Mouse (Mus musculus): ENCODE results near the gene Ltb4r1.

Gene Ltb4r1

GRCm38 (mm10) chr14:55745861-55746237, 19.9 kb upstream of the Ltb4r1 start:
- DNase-seq (ENCODE audit: extremely low spot score, low read depth, low spot score) = no peak

GRCm38 (mm10) chr14:55747051-55747847, 18.5 kb upstream of the Ltb4r1 start:
- DNase-seq (ENCODE audit: extremely low spot score, low read depth, low spot score) = no peak

- DNase-seq (ENCODE audit: extremely low spot score, low read depth, low spot score) = no peak
Observed at GRCm38 (mm10) chr14:55757566-55757965, 8.2 kb upstream of the Ltb4r1 start.

- peak; percentile 39 for DNase-seq (ENCODE audit: extremely low spot score, low read depth, low spot score)
Observed at GRCm38 (mm10) chr14:55758363-55758784, 7.4 kb upstream of the Ltb4r1 start, which contains the start of gene Cideb. Gene Cideb, minus strand, starts transcription at chr14:55758458.

GRCm38 (mm10) chr14:55760156-55760555, 5.6 kb upstream of the Ltb4r1 start:
- peak; percentile 50 for DNase-seq (ENCODE audit: extremely low spot score, low read depth, low spot score)

DNA sequence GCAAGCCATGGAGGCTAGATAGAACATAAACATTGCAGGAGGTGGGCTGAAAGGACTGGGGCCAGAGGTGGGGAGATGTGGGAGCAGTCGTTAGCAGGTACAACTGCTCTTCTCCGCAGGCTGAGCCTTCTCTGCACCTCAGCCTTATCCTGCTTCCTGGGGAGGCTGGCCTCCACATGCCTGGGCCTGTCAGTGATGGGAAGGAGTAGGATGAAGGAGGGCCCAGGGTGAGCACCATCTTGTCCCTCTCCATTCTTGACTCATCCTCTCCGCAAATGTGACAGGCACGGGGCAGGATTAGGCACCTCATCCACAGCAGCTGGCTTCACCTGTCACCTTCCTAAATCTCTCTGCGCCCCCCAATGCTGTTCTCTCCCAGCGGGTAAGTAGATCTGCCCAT, 4.6 kb upstream of the Ltb4r1 start, which contains the start of gene Ltb4r2:
Gene Ltb4r2 (plus strand): TSS at position 266 of the 400 bp plus-strand sequence.
- no peak for DNase-seq (ENCODE audit: extremely low spot score, low read depth, low spot score)

DNA sequence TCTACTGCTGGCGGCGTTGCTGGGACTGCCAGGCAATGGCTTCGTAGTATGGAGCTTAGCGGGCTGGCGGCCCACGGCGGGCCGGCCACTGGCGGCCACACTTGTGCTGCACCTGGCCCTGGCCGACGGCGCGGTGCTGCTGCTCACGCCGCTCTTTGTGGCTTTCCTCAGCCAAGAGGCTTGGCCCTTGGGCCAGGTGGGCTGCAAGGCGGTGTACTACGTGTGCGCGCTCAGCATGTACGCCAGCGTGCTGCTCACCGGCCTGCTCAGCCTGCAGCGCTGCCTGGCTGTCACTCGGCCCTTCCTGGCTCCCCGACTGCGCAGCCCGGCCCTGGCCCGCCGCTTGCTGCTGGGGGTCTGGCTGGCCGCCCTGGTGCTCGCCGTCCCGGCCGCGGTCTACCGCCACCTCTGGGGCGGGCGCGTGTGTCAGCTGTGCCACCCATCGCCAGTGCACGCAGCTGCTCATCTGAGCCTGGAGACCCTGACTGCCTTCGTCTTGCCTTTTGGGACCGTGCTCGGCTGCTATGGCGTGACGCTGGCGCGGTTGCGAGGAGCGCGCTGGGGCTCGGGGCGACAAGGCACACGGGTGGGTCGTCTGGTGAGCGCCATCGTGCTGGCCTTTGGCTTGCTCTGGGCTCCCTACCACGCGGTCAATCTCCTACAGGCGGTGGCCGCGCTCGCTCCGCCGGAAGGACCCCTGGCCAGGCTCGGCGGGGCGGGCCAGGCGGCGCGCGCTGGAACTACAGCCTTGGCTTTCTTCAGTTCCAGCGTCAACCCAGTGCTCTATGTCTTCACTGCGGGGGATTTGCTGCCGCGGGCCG, 3.6 kb upstream of the Ltb4r1 start:
- DNase-seq (ENCODE audit: extremely low spot score, low read depth, low spot score) = no peak

DNA sequence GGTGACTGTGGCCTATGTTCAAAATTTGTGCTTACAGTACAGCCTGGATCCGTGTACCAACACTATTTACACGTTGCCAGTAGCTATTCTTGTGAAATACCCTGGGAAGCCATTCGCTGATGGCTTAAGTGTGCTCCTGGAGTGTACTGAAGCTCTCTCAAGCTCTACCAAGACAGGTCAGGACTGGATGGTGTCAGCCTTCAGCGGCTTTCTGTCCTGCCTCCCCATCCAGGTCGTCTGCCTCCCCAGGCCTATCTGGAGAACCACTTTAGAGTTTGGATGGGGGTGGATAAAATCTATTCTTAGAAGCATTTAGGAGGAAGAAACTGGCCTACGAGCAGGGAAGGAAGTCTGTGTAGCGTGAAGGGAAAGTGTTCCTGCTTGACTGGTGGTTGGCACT, 2.6 kb upstream of the Ltb4r1 start:
- DNase-seq (ENCODE audit: extremely low spot score, low read depth, low spot score) = no peak

GRCm38 (mm10) chr14:55767519-55768414, 2.0 kb downstream of the Ltb4r1 start:
- DNase-seq (ENCODE audit: extremely low spot score, low read depth, low spot score) = no peak

- DNase-seq (ENCODE audit: extremely low spot score, low read depth, low spot score) = no peak
Observed at GRCm38 (mm10) chr14:55768555-55768954, 2.8 kb downstream of the Ltb4r1 start.

- no peak for DNase-seq (ENCODE audit: extremely low spot score, low read depth, low spot score)
Observed at GRCm38 (mm10) chr14:55769087-55769703, 3.4 kb downstream of the Ltb4r1 start.

DNA sequence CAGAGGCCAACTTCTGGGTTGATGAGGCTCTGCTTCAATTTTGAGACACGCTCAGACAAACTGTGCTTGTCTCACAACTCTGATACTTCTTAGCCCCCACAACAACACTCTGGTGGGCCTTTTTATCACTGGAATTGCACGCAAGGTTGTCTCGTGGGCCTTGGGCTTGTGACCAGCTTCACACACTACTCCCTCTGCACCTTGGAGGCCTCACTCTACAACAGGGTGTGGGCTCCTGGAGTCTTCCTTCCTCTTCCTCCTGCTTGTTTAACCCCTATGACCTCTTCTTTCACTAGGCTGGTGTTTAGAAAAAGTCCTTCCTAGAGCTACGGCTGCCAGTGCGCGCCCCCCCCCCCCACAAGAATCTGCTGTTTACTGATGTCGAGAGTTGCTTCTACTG, 10.9 kb downstream of the Ltb4r1 start:
- DNase-seq (ENCODE audit: extremely low spot score, low read depth, low spot score) = no peak

DNA sequence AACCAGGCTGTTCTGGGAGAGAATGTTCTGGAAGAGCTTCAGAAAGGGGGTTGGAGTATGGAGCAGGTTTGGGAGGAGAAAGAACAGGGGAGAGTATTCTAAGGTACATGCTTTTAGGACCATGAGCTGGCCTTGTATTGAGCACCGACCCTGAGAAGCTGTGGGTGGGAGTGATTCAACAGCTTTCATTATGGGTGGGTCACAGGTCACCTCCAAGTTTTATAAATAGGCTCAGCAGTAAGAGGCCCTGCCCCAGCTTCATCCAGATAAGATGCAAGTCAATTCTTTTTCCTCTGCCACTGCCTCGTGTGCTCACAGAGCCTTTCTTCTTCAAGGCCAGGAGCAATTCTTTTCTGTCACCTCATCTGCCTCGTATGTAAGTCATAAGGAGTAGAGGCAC, 11.4 kb downstream of the Ltb4r1 start:
- no peak for DNase-seq (ENCODE audit: extremely low spot score, low read depth, low spot score)

DNA sequence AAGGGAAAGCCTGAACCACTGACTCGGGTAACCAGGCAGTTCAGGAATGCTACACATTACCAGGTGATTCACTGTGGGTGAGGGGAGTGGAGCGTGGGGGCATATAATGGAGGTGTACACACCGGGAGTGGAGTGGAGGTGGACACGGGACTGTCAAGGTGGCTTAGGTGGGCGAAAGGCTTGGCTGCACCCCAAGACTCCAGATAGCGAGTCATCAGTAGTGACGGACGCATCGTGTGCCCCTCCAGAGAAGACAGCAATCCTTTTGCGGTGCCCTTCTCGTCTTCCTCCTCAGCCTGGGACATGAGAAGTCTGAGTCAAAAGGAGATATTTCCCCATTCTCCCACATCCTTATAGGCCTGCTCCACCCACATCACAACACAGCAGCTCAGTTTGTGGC, 12.0 kb downstream of the Ltb4r1 start:
- DNase-seq (ENCODE audit: extremely low spot score, low read depth, low spot score) = no peak

GRCm38 (mm10) chr14:55778686-55779085, 12.9 kb downstream of the Ltb4r1 start:
- DNase-seq (ENCODE audit: extremely low spot score, low read depth, low spot score) = no peak

GRCm38 (mm10) chr14:55779656-55780055, 13.9 kb downstream of the Ltb4r1 start:
- no peak for DNase-seq (ENCODE audit: extremely low spot score, low read depth, low spot score)

- no peak for DNase-seq (ENCODE audit: extremely low spot score, low read depth, low spot score)
Observed at GRCm38 (mm10) chr14:55780736-55781135, 15.0 kb downstream of the Ltb4r1 start.

DNA sequence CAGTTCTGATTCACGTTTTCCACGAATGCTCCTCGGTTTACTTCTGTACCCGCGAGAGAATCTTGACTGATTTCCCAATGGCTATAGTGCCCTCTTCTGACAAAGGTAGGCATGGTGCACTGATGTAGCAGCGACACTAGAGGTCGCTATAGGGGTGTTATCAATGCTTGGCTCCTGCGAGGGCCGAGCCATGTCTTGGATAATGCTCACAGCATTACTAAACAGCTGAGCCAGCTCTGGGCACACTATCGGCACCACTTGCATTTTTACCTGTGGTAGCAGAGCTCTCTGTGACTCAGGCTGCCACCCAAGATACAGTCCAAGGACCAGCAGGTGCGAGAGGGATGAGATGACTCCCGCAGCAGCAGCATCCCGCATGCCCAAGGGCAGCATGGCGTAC, 15.5 kb downstream of the Ltb4r1 start:
- DNase-seq (ENCODE audit: extremely low spot score, low read depth, low spot score) = peak; percentile 79

GRCm38 (mm10) chr14:55782361-55782960, 16.7 kb downstream of the Ltb4r1 start:
- DNase-seq (ENCODE audit: extremely low spot score, low read depth, low spot score) = no peak

All from hindlimb bud, embryonic 11.5 days (tissue).